Mouse (Mus musculus) gastrocnemius, postnatal 10 days (tissue): ENCODE measurements around the gene Ndufa5. TPM values are rescaled to one million over a fixed set of nuclear protein-coding genes. Genes with fewer than 3 reads are reported as not detected.

Source experiments
- DNase-seq: peaks from one replicate; pipeline ENCODE4 v3.0.0; 2021; ENCODE audit warnings: mixed read lengths
- total RNA-seq, 2 experiments: library from RNA; stranded (reverse); gene quantifications; 2 replicates each; pipeline ENCODE4 v1.2.3; 2021

Ndufa5 gene
- total RNA-seq, 2 experiments from 2014 or later, result 486 to 517 TPM

DNA sequence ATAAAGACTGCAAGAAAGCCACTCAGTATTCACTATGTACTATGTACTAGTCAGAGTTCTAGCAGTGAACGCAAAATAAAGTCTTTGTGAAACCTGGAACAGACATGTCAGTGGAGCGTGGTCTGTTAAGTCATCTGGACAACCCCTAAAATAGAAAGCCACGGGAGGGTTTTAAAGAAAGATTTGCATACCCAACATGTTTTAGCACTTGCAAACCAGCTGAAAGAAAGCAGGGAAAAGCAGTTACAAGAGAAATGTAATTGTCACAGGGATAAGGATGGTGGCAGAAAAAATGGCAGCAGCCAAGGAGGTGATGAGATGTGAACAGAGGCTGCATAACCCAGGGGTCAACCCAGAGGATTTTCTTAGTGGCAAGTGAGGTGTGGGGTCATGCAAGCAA, 2.1 kb downstream of the Ndufa5 start:
- DNase-seq, result no peak

DNA sequence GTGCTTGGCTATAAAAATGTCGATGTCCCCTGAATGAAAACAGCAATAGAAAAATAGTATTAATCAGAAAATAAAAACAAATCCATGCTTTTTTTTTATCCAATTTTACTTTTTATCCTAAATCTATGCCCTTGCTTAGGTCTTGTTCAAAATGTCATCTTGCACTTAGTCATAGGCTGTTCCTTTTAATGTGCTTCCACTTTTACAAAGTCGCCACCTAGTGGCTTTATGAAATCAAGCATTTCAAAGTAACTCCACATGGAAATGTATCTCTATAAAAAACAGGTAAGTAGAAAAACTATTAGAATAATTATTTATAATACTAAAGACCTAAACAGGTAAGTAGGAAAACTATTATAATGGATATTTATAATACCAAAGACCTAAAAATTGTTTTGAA, 11.6 kb downstream of the Ndufa5 start:
- no peak for DNase-seq

DNA sequence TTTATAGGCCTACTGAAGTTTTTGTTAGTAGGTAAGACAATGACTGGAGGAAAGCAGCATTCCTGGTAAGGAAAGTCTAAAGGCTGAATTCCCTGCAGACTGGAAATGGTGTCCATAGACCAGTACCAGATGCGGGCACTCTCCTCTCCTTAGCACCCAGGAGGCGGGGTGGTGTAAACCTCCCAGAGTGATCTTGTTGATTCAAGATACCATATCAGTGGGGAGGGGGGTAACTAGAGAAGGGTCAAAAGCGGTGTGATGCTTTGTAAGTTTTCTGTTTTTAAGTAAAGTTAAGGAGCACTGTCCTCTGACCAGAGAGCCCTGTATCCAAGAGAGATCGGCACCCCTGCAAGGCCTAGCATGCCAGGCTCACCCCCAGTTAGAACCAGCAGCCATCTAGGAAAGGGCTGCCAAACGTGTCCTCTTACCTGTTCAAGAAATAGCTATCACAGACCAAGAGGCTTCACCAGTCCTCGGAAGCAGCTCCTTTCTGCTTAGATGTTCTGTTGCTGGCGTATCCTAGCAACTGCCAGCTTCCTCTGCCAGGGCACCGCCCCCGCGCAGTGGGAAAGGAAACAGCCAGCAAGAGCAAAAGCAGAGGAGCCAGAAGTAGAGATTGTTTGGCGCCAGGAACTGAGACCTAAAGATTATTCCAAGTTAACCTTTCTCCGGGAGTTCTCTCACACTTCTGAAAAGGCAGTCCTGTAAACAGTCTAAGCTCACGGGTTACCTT, 13.1 kb downstream of the Ndufa5 start, which contains the start of gene Iqub:
Iqub (minus strand) TSS at position 516 of the 733 bp plus-strand sequence.
- peak; percentile 40 for DNase-seq

DNA sequence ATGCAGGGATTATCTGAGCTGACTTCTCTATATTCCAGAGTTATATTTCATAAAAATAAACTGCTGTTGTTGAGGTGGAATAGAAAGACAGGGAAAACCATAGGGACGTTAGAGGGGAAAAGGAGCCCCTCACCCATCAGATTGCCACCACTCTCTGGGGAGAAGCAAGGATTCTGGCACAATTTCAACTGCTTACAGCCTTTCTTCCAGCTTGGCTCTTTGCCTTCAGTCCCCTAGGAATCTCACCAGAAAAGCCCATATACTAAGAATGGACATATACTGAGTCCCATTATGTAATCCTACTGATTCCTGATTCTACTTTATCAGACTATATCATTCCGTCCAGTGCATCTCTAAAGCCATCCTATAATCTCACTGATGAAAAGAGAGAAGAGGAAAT, 23.7 kb downstream of the Ndufa5 start:
- no peak for DNase-seq

DNA sequence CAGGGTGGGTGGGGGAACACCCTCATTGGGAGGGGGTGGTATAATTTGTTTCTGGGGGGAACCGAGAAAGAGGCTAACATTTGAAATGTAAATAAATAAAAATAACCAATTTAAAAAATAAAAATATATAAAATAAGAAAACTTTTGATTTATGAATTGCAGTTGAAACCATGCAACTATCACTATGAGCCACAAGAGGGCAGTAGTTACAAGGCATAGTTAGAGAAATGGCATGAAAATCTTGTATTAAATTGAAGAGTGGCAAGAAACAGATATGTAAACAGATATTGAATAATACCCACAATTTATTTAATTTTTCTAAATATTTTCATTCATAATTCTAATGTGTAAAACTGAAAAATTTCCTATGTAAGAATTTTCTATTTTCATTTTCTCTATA, 37.5 kb downstream of the Ndufa5 start:
- DNase-seq, result no peak

DNA sequence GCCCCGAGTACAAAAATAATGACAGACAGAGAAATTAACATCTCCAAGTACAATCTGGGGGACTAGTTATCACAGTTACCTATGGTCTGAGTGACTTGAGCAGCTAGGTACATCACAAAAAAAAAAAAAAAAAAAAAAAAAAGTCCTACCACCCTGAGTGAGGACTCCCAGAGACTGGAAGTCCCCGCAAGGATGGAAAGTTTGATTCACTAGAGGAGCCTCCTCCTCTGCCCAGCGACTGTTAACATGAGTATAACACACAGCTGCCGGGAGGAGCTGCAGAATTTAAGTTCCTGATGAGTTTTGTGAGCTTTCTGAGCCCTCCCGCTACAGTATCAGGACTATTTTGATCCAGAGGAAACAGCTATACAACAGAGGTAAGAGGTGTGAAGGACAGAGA, 41.3 kb downstream of the Ndufa5 start:
- DNase-seq, result no peak

DNA sequence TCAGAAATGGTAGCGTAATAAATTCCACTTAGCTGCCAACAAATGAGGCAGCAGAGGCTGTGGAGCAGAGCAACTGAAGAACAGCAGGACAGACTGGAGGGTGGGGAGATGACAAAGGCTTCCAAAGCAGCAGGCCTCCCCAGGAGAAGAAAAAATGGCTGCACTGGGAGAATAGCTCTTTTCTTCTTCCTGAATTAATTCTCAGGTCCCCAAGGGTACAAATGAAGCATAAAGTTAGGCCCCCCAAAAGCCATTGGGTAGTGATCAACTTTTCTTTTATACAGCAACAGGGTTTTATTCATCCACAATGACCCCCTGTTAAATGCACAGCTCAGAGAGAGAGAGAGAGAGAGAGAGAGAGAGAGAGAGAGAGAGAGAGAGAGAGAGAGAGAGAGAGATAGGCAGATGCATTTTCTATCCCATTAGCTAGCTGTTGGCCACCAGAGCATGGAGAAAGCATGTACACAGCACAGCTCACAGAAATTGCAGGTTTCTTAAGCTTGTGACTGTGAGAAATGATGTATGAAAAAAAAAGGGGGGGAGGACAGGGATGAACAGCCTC, 57.2 kb downstream of the Ndufa5 start:
- no peak for DNase-seq

DNA sequence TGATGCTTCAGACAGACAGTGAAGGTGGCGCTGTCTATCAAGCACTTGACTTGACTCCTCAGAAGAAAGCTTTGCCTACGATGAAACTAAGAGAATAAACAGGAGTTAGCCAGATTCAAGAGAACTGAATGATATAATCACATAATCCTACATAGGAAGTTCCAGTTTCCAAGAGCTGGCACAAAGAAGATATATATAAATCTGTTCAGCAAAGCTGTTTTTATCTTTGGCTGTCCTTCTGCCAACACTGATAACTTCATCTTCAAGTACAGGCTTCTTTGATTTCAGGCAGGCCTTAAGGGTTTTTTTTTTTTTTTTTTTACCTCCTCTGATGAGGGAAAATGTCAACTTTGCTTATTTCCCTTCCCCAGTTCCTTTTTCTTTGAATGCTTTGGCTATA, 57.7 kb downstream of the Ndufa5 start:
- DNase-seq, result no peak

Other genes with a start within 250 kb of the Ndufa5 start
- gene Iqub, start 12.9 kb downstream of the Ndufa5 start, total RNA-seq, result under 1 TPM in 1 of 2 experiments, not detected in 1; 0.07 TPM
- 1 to 10 TPM; 2.8 to 3.3 TPM for gene Asb15, start 131 bp upstream of the Ndufa5 start, total RNA-seq
- gene Lmod2, start 69.7 kb upstream of the Ndufa5 start, total RNA-seq, result 100 to 1,000 TPM; 126 TPM
- gene Wasl, start 137.0 kb upstream of the Ndufa5 start, total RNA-seq, result 10 to 100 TPM; 19.0 to 26.3 TPM
- not detected for gene Hyal6, start 205.2 kb upstream of the Ndufa5 start, total RNA-seq
- not detected for gene Hyal4, start 220.3 kb upstream of the Ndufa5 start, total RNA-seq